Mouse (Mus musculus): ENCODE measurements around the gene Mlxip.

Mlxip gene

GRCm38 (mm10) chr5:123382686-123383085 lies 11.9 kb upstream of the Mlxip start:
- DNase-seq: no peak

GRCm38 (mm10) chr5:123388452-123388851 lies 6.1 kb upstream of the Mlxip start:
- no peak for DNase-seq

GRCm38 (mm10) chr5:123390536-123391441 lies 3.8 kb upstream of the Mlxip start:
- DNase-seq: no peak

- DNase-seq: peak; percentile 67 to 70
Measured at GRCm38 (mm10) chr5:123391442-123391809, 3.2 kb upstream of the Mlxip start.

GRCm38 (mm10) chr5:123393786-123394302 lies 754 bp upstream of the Mlxip start:
- DNase-seq: no peak

- DNase-seq: peak in 1 of 2 experiments; percentile 54
Measured at GRCm38 (mm10) chr5:123394957-123395881, 621 bp downstream of the Mlxip start.

GRCm38 (mm10) chr5:123396901-123397464 lies 2.4 kb downstream of the Mlxip start:
- DNase-seq: peak; percentile 82 to 87

- no peak for DNase-seq
Measured at GRCm38 (mm10) chr5:123397786-123398185, 3.2 kb downstream of the Mlxip start.

GRCm38 (mm10) chr5:123398856-123399498 lies 4.4 kb downstream of the Mlxip start:
- no peak for DNase-seq

- DNase-seq: no peak
Measured at GRCm38 (mm10) chr5:123404480-123404879, 9.9 kb downstream of the Mlxip start.

GRCm38 (mm10) chr5:123406952-123407351 lies 12.4 kb downstream of the Mlxip start:
- DNase-seq: no peak

- peak in 1 of 2 experiments; percentile 48 for DNase-seq
Measured at GRCm38 (mm10) chr5:123408176-123408575, 13.6 kb downstream of the Mlxip start.

GRCm38 (mm10) chr5:123412193-123412592 lies 17.6 kb downstream of the Mlxip start:
- no peak for DNase-seq

GRCm38 (mm10) chr5:123413866-123414363 lies 19.3 kb downstream of the Mlxip start:
- DNase-seq: no peak

- DNase-seq: no peak
Measured at GRCm38 (mm10) chr5:123416149-123416548, 21.6 kb downstream of the Mlxip start.

GRCm38 (mm10) chr5:123416566-123417518 lies 22.2 kb downstream of the Mlxip start:
- DNase-seq: peak in 1 of 2 experiments; percentile 25

- no peak for DNase-seq
Measured at GRCm38 (mm10) chr5:123423885-123424284, 29.3 kb downstream of the Mlxip start.

GRCm38 (mm10) chr5:123427556-123427955 lies 33.0 kb downstream of the Mlxip start:
- no peak for DNase-seq

GRCm38 (mm10) chr5:123431524-123432304 lies 37.1 kb downstream of the Mlxip start:
- DNase-seq: peak; percentile 85 to 86

GRCm38 (mm10) chr5:123432305-123432874 lies 37.8 kb downstream of the Mlxip start:
- no peak for DNase-seq

All from cerebellum, postnatal 14 days (tissue).